Mouse (Mus musculus): Measurements from ENCODE around the gene Nr1i3. TPM values are rescaled to one million over a fixed set of nuclear protein-coding genes. Genes with fewer than 3 reads are reported as not detected.

Nr1i3 gene
- total and polyA plus RNA-seq, 2 experiments from 2014 or later = 0.30 TPM; not detected in 1

DNA sequence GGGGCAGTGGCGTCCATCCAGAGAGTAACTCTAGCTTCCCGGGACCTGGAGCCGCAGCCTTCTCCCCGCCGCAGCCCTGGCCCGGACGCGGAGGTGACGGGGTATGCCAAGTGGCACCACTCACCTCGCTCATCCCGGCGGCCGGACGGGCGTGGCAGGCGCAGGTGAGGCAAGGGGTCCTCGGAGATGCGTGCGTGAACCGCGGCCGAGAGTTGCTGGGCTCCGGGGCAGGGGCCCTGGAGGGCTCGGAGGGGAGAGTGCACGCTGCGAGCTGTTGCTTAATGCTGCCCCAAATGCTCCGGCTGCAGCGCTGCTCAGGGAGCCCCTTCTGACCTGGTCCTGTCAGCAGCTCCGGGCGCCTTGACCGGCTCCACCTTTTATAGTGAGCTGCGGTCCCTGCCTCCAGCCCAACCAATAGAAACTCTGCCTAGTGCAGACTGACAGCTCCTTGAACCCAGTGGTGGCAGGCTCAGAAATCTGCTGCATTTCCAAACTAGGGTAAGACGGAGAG lies 17.8 kb upstream of the Nr1i3 start, which contains the start of gene Pcp4l1:
Gene Pcp4l1, minus strand, starts transcription at position 382 of the 511 bp plus-strand sequence.
- Histone ChIP-seq H3K4me1 (ENCODE audit: control insufficient read depth, insufficient read depth) (peaks cover 26% of the 10 kb centered on the region), H3K27me3 (ENCODE audit: control insufficient read depth, insufficient read depth, low read length) (no peaks in the 10 kb centered on the region), H3K9ac (replicated peaks; ENCODE audit: low read depth, low read length) (peak within 1 kb of the TSS; percentile 68), H3K27ac (ENCODE audit: low read depth) (peak within 1 kb of the TSS; percentile 39), H3K4me3 (ENCODE audit: low read depth, low read length) (peak within 1 kb of the TSS; percentile 64), H3K36me3 (replicated peaks; ENCODE audit: control insufficient read depth, insufficient read depth, low read length) (no peaks in the 10 kb centered on the region), H3K4me2 (ENCODE audit: low read depth, low read length) (peak within 1 kb of the TSS; percentile 70), H3K9me3 (replicated peaks; ENCODE audit: control insufficient read depth, low read length) (no peaks in the 10 kb centered on the region)
- ATAC-seq (ENCODE audit: insufficient read depth, low read depth) (peak; percentile 95), DNase-seq (ENCODE audit: low spot score) (peak; percentile 94)
- TF ChIP-seq CTCF (IDR thresholded peaks at IDR 0.05; ENCODE audit: low read depth) (0 out of 2 replicates have a peak, but pooled peaks have one; percentile 0), EP300 (IDR thresholded peaks at IDR 0.05; ENCODE audit: low read depth) (no peak)
- WGBS = under 1% methylated on average over 33 of the region's 33 CpGs

DNA sequence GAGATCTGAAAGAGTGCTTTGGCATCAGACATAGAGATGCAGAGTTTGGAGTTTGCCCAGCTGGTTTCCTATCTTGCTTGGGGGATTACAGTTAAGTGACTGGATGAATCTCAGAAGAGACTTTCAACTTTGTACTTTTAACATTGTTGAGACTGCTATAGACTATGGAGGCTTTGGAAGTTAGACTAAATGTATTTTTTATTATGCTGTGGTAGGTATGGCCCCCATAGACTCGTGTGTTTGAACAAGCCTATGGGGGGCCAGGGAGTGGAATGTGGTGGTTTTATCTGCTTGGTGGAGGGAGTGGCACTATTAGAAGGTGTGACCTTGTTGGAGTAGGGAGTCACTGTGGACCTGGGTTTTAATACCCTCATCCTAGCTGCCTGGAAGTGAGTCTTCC lies 14.2 kb upstream of the Nr1i3 start:
- no peak for TF ChIP-seq CTCF (IDR thresholded peaks at IDR 0.05; ENCODE audit: low read depth)
- ATAC-seq (ENCODE audit: insufficient read depth, low read depth) (no peak), DNase-seq (ENCODE audit: low spot score) (no peak)
- Histone ChIP-seq H3K4me2 (ENCODE audit: low read depth, low read length) (no peak overlapping the region), H3K27ac (ENCODE audit: low read depth) (no peak overlapping the region), H3K9ac (replicated peaks; ENCODE audit: low read depth, low read length) (no peak overlapping the region), H3K4me1 (ENCODE audit: control insufficient read depth, insufficient read depth) (peaks cover 2% of the 10 kb centered on the region), H3K4me3 (ENCODE audit: low read depth, low read length) (no peak overlapping the region), H3K27me3 (ENCODE audit: control insufficient read depth, insufficient read depth, low read length) (no peaks in the 10 kb centered on the region), H3K9me3 (replicated peaks; ENCODE audit: control insufficient read depth, low read length) (no peaks in the 10 kb centered on the region), H3K36me3 (replicated peaks; ENCODE audit: control insufficient read depth, insufficient read depth, low read length) (no peaks in the 10 kb centered on the region)
- WGBS = 40% methylated on average over 1 of the region's 1 CpGs

DNA sequence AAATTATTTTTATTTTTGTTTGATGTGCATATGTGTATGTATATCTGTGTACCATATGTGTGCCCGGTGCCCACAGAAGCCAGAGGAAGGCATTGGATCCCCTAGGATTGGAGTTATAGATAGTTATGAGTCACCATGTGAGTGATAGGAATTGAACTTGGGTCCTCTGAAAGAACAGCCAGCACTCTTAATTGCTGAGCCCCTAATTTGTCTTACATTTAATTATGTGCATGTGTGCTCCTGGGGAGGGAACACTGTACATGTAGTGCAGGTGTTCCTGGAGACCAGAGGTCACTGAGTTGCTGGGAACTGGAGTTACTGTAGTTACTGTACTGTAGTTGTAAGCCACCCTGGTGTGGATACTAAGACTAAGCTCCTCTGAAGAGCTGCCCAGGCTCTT lies 13.0 kb upstream of the Nr1i3 start:
- ATAC-seq (ENCODE audit: insufficient read depth, low read depth) = no peak
- H3K9me3 ChIP-seq (replicated peaks; ENCODE audit: control insufficient read depth, low read length) = no peaks in the 10 kb centered on the region
- H3K27ac ChIP-seq (ENCODE audit: low read depth) = no peak overlapping the region
- no peaks in the 10 kb centered on the region for H3K4me1 ChIP-seq (ENCODE audit: control insufficient read depth, insufficient read depth)
- WGBS = 94% methylated on average over 1 of the region's 1 CpGs
- no peak overlapping the region for H3K4me2 ChIP-seq (ENCODE audit: low read depth, low read length)
- H3K4me3 ChIP-seq (ENCODE audit: low read depth, low read length) = no peak overlapping the region
- no peaks in the 10 kb centered on the region for H3K36me3 ChIP-seq (replicated peaks; ENCODE audit: control insufficient read depth, insufficient read depth, low read length)
- H3K27me3 ChIP-seq (ENCODE audit: control insufficient read depth, insufficient read depth, low read length) = no peaks in the 10 kb centered on the region
- no peak for DNase-seq (ENCODE audit: low spot score)
- H3K9ac ChIP-seq (replicated peaks; ENCODE audit: low read depth, low read length) = no peak overlapping the region
- no peak for TF ChIP-seq CTCF (IDR thresholded peaks at IDR 0.05; ENCODE audit: low read depth)
- TF ChIP-seq EP300 (IDR thresholded peaks at IDR 0.05; ENCODE audit: low read depth) = no peak

DNA sequence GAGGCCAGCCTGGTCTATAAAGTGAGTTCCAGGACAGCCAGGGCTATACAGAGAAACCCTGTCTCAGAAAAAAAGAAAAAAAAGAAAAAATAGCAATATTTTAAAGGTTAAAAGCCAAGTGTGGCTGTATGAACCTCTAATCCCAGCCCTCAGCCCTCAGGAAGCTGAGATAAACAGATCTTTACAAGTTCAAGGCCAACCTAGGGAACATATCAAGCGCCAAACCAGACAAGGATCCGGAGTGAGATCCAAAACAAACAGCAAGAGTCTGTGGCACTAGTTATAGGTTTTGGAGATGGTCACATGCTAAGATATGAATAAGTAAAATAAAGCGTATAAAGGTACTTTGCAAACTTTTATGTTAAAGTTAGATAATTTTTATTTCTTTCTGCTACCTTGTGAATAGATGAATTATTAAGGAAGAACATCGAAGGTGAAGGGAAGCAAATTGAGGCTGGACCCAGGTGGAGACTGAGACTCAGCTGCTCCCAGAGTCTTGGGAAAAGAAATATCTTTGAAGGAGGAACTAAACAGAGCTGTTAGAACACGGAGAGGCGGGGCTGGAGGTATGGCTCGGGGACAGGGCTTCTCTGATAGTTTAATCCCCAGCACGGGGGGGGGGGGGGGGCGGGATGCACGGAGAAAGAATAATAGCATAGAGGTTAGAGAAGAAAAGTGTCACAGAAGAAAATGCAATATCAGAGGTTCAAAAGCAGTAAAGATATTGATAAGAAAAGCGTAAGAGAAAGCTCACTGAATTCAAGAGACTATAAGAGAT lies 10.1 kb upstream of the Nr1i3 start:
- Histone ChIP-seq H3K4me1 (ENCODE audit: control insufficient read depth, insufficient read depth) (no peaks in the 10 kb centered on the region), H3K9me3 (replicated peaks; ENCODE audit: control insufficient read depth, low read length) (no peaks in the 10 kb centered on the region), H3K36me3 (replicated peaks; ENCODE audit: control insufficient read depth, insufficient read depth, low read length) (no peaks in the 10 kb centered on the region), H3K27ac (ENCODE audit: low read depth) (no peak overlapping the region), H3K4me2 (ENCODE audit: low read depth, low read length) (no peak overlapping the region), H3K4me3 (ENCODE audit: low read depth, low read length) (no peak overlapping the region), H3K27me3 (ENCODE audit: control insufficient read depth, insufficient read depth, low read length) (no peaks in the 10 kb centered on the region), H3K9ac (replicated peaks; ENCODE audit: low read depth, low read length) (no peak overlapping the region)
- 61% methylated on average over 10 of the region's 11 CpGs for WGBS
- no peak for ATAC-seq (ENCODE audit: insufficient read depth, low read depth)
- TF ChIP-seq EP300 (IDR thresholded peaks at IDR 0.05; ENCODE audit: low read depth) = no peak
- no peak for TF ChIP-seq CTCF (IDR thresholded peaks at IDR 0.05; ENCODE audit: low read depth)
- DNase-seq (ENCODE audit: low spot score) = no peak

DNA sequence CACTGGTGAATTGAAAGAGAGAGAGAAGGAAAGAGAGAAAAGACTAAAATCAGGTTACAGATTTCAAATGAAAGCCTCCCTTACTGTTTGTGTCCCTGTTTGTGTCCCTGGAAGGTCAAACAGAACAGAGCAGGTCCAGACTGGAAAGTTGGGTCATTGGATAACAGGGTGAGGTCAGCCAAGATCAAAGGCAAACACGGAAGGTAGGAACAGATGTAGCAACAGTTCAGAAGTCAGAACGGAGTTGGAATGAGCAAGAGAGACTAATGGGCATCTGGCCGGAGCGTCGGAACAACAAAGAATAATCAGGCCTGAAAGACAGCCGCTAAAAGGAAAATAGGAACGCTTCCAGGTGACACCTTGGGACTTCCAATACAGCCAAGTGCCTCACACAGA lies 9.5 kb upstream of the Nr1i3 start:
- Histone ChIP-seq H3K27me3 (ENCODE audit: control insufficient read depth, insufficient read depth, low read length) (no peaks in the 10 kb centered on the region), H3K9me3 (replicated peaks; ENCODE audit: control insufficient read depth, low read length) (no peaks in the 10 kb centered on the region), H3K4me1 (ENCODE audit: control insufficient read depth, insufficient read depth) (no peaks in the 10 kb centered on the region), H3K9ac (replicated peaks; ENCODE audit: low read depth, low read length) (no peak overlapping the region), H3K4me3 (ENCODE audit: low read depth, low read length) (no peak overlapping the region), H3K27ac (ENCODE audit: low read depth) (no peak overlapping the region), H3K4me2 (ENCODE audit: low read depth, low read length) (no peak overlapping the region), H3K36me3 (replicated peaks; ENCODE audit: control insufficient read depth, insufficient read depth, low read length) (no peaks in the 10 kb centered on the region)
- ATAC-seq (ENCODE audit: insufficient read depth, low read depth) = no peak
- 56% methylated on average over 7 of the region's 7 CpGs for WGBS
- DNase-seq (ENCODE audit: low spot score) = no peak
- TF ChIP-seq CTCF (IDR thresholded peaks at IDR 0.05; ENCODE audit: low read depth) (no peak), EP300 (IDR thresholded peaks at IDR 0.05; ENCODE audit: low read depth) (no peak)

All from heart, postnatal 0 days (tissue).